Mouse (Mus musculus) forebrain, embryonic 11.5 days (tissue): Measurements from ENCODE around the gene Aco1. TPM values are rescaled to one million over a fixed set of nuclear protein-coding genes. Genes with fewer than 3 reads are reported as not detected.
A peak's percentile ranks its signal among the peaks of the same experiment; 100 is the strongest.

Experiments
- ATAC-seq: fragments of 200-750 bp; cut with Nextera tagmentation; replicated peaks from 2 replicates; pipeline ENCODE4 v1.8.0; 2017; ENCODE audit warnings: moderate TSS enrichment; ENCODE audit not compliant: low FRiP score
- DNase-seq: peaks from one replicate; pipeline ENCODE4 v3.0.0-alpha.2; 2017; ENCODE audit warnings: low spot score
- H3K27ac ChIP-seq: fragments of 300-500 bp; sonication (generic); 2 replicates; pipeline ENCODE4 v1.5.1; 2014; ENCODE audit warnings: low read depth, low read length
- H3K27me3 ChIP-seq: fragments of 300-500 bp; sonication (generic); 2 replicates; pipeline ENCODE4 v1.6.1; 2014; ENCODE audit warnings: mild to moderate bottlenecking, low read length, mixed read lengths; ENCODE audit not compliant: control insufficient read depth, insufficient read depth
- H3K36me3 ChIP-seq: fragments of 300-500 bp; sonication (generic); 2 replicates; pipeline ENCODE4 v1.6.1; 2014; ENCODE audit warnings: mild to moderate bottlenecking, low read length, moderate library complexity, mixed read lengths; ENCODE audit not compliant: control insufficient read depth, insufficient read depth
- H3K4me1 ChIP-seq: fragments of 300-500 bp; sonication (generic); replicated peaks from 2 replicates; pipeline ENCODE4 v1.6.1; 2014; ENCODE audit warnings: low read length, mixed read lengths; ENCODE audit not compliant: control insufficient read depth, insufficient read depth
- H3K4me2 ChIP-seq: fragments of 300-500 bp; sonication (generic); 2 replicates; pipeline ENCODE4 v1.6.1; 2014; ENCODE audit warnings: low read depth, mild to moderate bottlenecking, low read length, moderate library complexity, mixed read lengths; ENCODE audit not compliant: severe bottlenecking
- H3K4me3 ChIP-seq: fragments of 300-500 bp; sonication (generic); 2 replicates; pipeline ENCODE4 v1.5.1; 2014; ENCODE audit warnings: low read depth, low read length
- H3K9ac ChIP-seq: fragments of 300-500 bp; sonication (generic); 2 replicates; pipeline ENCODE4 v1.6.1; 2014; ENCODE audit warnings: low read length
- H3K9me3 ChIP-seq: fragments of 300-500 bp; sonication (generic); 2 replicates; pipeline ENCODE4 v1.6.1; 2016; ENCODE audit warnings: low read length, mixed read lengths; ENCODE audit not compliant: control insufficient read depth
- WGBS: fragments of 180-500 bp; shearing (Covaris S2); extraction: QIAGEN DNeasy Blood & Tissue Kit; methylation state at CpG from one replicate; pipeline ENCODE4 v1.1.7; 2014; 5-methylcytosine and 5-hydroxymethylcytosine counted together
- polyA plus RNA-seq: library from polyadenylated mRNA; unstranded; fragments of >200 nt; fragmentation: Nextera tagmentation; extraction: Ambion mirVana; gene quantifications from 2 replicates; pipeline ENCODE4 v1.2.1, GENCODE M21; 2014

The Aco1 gene
- polyA plus RNA-seq, 1 experiment from 2014 or later = 63.8 TPM

DNA sequence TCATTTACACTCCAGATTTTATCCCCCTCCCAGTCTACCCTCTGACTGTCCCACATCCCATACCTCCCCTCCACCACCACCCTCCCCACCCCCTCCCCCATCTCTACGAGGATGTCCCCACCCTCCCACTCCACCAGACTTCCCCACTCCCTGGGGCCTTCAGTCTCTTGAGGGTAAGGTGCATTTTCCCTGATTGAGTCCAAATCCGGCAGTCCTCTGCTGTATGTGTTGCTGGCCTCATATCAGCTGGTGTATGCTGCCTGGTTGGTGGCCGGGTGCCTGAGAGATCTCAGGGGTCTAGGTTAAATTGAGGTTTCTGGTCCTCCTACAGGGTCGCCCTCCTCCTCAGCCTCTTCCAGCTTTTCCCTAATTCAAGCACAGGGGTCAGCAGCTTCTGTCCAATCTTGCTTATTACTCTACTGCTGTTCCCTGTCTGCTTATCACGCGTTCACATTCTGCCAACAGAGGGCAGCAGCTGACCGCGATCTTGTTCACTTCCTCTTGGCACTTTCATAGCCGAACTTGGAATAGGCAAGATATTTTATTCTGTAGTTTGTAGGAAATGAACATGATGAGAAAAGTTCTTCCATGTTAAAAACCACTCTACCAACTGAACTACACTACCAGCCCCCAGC lies 8.3 kb upstream of the Aco1 start:
- H3K4me3 ChIP-seq = no peak overlapping the region
- H3K36me3 ChIP-seq = no peaks in the 10 kb centered on the region
- H3K9me3 ChIP-seq = no peaks in the 10 kb centered on the region
- H3K4me1 ChIP-seq = no peaks in the 10 kb centered on the region
- ATAC-seq = peak; percentile 61; the same call in 1 of the 2 replicates
- WGBS = 20% methylated on average over 9 of the region's 9 CpGs
- no peaks in the 10 kb centered on the region for H3K27me3 ChIP-seq
- peak; percentile 81 for DNase-seq
- no peak overlapping the region for H3K4me2 ChIP-seq
- no peak overlapping the region for H3K9ac ChIP-seq
- no peak overlapping the region for H3K27ac ChIP-seq

DNA sequence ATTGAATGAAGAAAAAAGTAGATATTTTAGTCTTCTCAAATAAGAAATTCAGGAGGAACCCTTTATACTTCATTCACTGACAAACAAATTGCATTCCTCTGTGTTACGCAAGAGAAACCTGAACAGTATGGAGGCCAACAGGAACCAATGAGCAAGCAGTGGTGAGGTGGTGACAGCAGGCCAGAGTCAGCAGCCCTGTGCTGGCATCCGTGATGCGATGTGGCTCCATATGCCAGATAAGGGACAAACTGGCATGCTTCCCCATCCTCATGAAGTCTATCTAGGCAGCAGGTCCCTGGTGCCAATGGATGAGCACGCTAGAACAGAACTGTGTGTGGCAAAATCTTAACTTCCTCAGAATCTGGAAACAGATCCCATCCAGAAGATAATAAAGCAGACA lies 6.4 kb upstream of the Aco1 start:
- no peaks in the 10 kb centered on the region for H3K9me3 ChIP-seq
- no peaks in the 10 kb centered on the region for H3K4me1 ChIP-seq
- DNase-seq (no peak), ATAC-seq (no peak)
- H3K4me2 ChIP-seq = no peak overlapping the region
- no peak overlapping the region for H3K27ac ChIP-seq
- no peaks in the 10 kb centered on the region for H3K27me3 ChIP-seq
- 95% methylated on average over 4 of the region's 4 CpGs for WGBS
- no peak overlapping the region for H3K4me3 ChIP-seq
- H3K36me3 ChIP-seq = no peaks in the 10 kb centered on the region
- H3K9ac ChIP-seq = no peak overlapping the region

DNA sequence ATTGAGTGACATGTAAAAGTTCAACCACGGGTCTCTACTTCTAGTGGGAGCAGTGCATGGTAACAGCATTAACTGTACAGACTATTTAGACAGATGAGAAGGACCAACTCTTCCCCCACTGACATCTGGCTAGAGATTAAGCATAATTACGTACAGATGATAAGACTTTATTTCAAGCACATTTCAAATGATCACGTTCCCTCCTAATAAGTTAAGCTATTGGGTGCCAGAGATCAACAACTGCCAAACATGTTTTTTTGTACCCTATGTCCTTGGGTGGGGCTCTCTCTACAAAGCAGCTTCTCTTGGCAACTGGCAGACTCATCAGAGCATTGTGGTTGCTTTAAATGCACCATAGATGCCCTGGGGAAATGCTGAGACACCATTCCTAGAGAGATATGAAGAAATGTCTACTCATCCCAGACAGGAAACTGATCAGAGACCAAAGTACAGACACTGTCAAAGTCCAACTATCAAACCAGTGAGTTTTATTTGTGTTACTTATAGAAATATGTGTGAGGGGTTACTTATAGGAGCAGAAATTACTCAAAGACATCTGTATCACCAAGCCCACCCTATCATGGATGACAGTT lies 3.1 kb upstream of the Aco1 start:
- Histone ChIP-seq H3K4me1 (peaks cover 7% of the 10 kb centered on the region; the same call in 1 of the 2 replicates), H3K36me3 (no peaks in the 10 kb centered on the region), H3K9ac (no peak overlapping the region), H3K9me3 (no peaks in the 10 kb centered on the region), H3K27me3 (no peaks in the 10 kb centered on the region), H3K4me3 (no peak overlapping the region), H3K27ac (no peak overlapping the region), H3K4me2 (no peak overlapping the region)
- WGBS = 80% methylated on average over 3 of the region's 3 CpGs
- no peak for ATAC-seq
- DNase-seq = no peak

DNA sequence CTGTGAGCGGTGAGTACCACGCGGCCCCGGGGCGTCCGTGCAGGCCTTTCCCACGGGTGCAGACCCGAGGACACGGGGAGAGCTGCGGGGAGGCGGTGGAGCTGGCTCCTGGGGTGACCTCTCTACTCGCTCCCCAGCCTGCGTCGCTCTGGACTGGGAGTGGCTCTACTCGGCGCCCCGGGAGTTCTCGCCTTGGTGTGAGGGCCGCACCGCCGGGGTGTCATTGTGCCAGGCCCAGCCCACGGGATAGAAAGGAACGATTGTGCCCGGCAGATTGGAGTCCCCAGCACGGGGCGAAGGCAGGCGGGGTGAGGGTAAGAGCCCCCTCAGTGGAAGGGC lies 621 bp downstream of the Aco1 start:
- no peak for DNase-seq
- Histone ChIP-seq H3K4me1 (peaks cover 7% of the 10 kb centered on the region; the same call in 1 of the 2 replicates), H3K27me3 (no peaks in the 10 kb centered on the region), H3K9me3 (no peaks in the 10 kb centered on the region), H3K27ac (no peak overlapping the region), H3K9ac (peak overlapping the region; percentile 72), H3K4me3 (peak overlapping the region; percentile 64), H3K4me2 (peak overlapping the region; percentile 64), H3K36me3 (no peaks in the 10 kb centered on the region)
- WGBS = 0% methylated on average over 27 of the region's 27 CpGs
- no peak for ATAC-seq

DNA sequence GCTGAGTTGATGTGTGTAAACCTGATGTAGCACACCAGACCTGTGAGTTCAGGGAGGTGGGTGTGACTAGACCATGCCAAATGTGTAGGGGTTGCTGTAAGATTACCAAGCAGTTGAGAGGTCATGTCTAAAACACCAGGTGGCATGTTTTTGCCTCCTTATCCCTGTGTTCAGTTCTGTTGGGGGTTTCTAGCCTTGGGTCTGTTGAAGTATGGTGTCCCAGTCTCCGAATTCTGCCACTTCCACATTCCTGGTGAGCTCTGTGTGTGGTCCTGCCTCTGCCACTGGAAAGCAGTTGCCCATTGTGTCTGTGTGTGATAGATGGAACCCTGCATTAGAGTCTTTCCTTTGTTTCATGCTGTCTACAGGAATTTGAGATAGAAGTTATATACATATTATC lies 1.7 kb downstream of the Aco1 start:
- DNase-seq (no peak), ATAC-seq (no peak)
- Histone ChIP-seq H3K4me1 (peaks cover 7% of the 10 kb centered on the region; the same call in 1 of the 2 replicates), H3K9ac (no peak overlapping the region), H3K36me3 (no peaks in the 10 kb centered on the region), H3K4me3 (peak overlapping the region; percentile 64; the same call in 1 of the 2 replicates), H3K9me3 (no peaks in the 10 kb centered on the region), H3K27me3 (no peaks in the 10 kb centered on the region), H3K4me2 (peak overlapping the region; percentile 64; the same call in 1 of the 2 replicates), H3K27ac (no peak overlapping the region)
- WGBS = 42% methylated on average over 1 of the region's 1 CpGs

DNA sequence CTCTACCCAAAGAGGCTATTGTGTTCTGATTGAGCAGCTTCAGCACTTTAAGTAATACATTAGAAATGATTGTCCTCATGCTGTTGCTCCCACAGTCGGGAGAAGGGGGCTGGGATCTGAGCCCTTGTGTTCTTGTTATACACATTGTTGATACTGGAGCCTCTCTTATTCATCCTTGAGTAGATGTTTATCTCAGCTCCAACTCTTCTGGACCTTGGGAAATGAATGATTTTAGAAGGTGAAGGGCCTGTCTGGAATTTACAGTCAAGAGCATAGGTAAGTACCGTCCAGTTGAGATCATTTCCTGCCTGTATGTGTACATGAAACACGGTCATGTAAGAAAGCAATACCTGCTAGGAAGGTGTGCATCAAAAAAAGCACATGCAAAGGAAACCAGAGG lies 2.1 kb downstream of the Aco1 start:
- Histone ChIP-seq H3K4me1 (peaks cover 7% of the 10 kb centered on the region; the same call in 1 of the 2 replicates), H3K9ac (no peak overlapping the region), H3K4me3 (no peak overlapping the region), H3K27ac (no peak overlapping the region), H3K4me2 (no peak overlapping the region), H3K9me3 (no peaks in the 10 kb centered on the region), H3K27me3 (no peaks in the 10 kb centered on the region), H3K36me3 (no peaks in the 10 kb centered on the region)
- WGBS = 70% methylated on average over 3 of the region's 3 CpGs
- no peak for ATAC-seq
- no peak for DNase-seq

DNA sequence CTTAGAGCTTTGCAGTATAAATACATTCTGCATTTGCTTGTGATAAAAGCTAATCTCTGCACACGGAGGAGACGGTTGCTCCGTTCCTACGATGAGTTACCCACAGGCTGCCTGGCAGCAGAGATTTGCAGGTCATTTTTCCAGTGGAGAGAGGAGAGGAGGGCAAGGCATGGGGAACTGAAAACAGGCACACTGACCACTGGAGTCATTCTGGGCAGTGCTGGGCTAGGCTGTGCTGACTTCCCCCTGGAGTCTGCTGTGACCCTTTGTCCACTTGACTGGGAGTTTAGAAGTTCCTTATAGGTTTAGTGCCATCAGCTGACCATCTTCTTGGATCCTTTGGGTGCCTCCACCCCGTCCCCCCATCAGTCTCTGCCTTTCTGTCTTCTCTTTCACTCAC lies 5.4 kb downstream of the Aco1 start:
- H3K9me3 ChIP-seq = no peaks in the 10 kb centered on the region
- H3K27me3 ChIP-seq = no peaks in the 10 kb centered on the region
- no peak overlapping the region for H3K4me2 ChIP-seq
- H3K4me3 ChIP-seq = no peak overlapping the region
- no peak overlapping the region for H3K27ac ChIP-seq
- DNase-seq (no peak), ATAC-seq (no peak)
- no peak overlapping the region for H3K9ac ChIP-seq
- no peaks in the 10 kb centered on the region for H3K36me3 ChIP-seq
- 0 out of 2 replicates have a peak, but pooled peaks cover 4% of the 10 kb centered on the region for H3K4me1 ChIP-seq
- 91% methylated on average over 5 of the region's 5 CpGs for WGBS

DNA sequence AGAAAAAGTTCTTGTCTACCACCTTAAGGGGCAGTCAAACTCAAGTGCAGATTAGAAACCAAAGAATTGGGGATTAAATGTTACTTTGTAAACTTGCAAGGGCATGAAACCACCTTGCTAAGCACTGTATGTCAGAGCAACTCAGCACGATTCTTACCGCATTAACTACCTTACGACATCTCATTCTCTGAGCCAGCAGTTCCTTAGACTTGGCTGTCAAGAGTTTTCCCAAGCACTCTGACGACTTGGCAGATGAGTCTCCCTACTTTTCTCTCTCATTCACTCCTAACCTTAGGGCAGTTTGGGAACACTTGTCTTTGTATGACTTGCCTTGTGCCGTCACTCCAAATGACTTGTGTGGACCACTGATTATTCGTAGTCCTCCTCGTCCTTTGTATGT lies 7.2 kb downstream of the Aco1 start:
- no peaks in the 10 kb centered on the region for H3K27me3 ChIP-seq
- 94% methylated on average over 7 of the region's 7 CpGs for WGBS

DNA sequence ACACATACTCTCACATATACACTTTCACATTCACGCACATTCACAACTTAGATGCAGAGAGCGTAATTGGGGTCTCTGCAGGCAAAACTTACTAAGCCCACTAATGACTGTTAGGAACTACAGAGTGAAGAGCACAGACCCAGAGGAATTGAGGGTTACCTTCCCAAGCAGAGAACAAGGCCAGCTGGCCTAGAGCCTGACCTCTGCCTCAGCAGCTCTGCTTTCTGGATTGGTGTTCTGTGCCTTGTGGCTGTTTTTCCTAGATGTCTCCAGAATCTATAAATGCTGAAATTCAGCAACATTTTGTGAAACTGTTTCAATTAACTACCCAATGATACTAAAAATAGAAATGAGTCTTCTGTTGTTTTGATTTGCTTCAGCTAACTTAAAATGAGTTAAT lies 9.9 kb downstream of the Aco1 start:
- Histone ChIP-seq H3K9ac (no peak overlapping the region), H3K4me1 (no peaks in the 10 kb centered on the region), H3K36me3 (no peaks in the 10 kb centered on the region), H3K27ac (no peak overlapping the region), H3K9me3 (no peaks in the 10 kb centered on the region), H3K27me3 (no peaks in the 10 kb centered on the region), H3K4me2 (no peak overlapping the region), H3K4me3 (no peak overlapping the region)
- DNase-seq (no peak), ATAC-seq (no peak)
- 97% methylated on average over 2 of the region's 2 CpGs for whole genome bisulfite sequencing

More for the DNA sequence above, 7.2 kb downstream of the Aco1 start:
- Histone ChIP-seq H3K27ac (no peak overlapping the region), H3K9me3 (no peaks in the 10 kb centered on the region), H3K9ac (no peak overlapping the region), H3K4me1 (no peaks in the 10 kb centered on the region), H3K4me2 (no peak overlapping the region), H3K36me3 (no peaks in the 10 kb centered on the region), H3K4me3 (no peak overlapping the region)
- no peak for DNase-seq
- no peak for ATAC-seq
